Mouse (Mus musculus): ENCODE measurements around the gene Cenpb.

GRCm38 (mm10) chr2:131201262-131201661 is 21.4 kb upstream of the Cenpb start:
- TF ChIP-seq CTCF (IDR thresholded peaks at IDR 0.05; ENCODE audit: extremely low read depth, insufficient read depth, insufficient read length, insufficient replicate concordance), result no peak
- TF ChIP-seq POLR2A (IDR thresholded peaks at IDR 0.05; ENCODE audit: low read depth, low read length), result no peak
